Mouse (Mus musculus) liver, adult 2 months (tissue): ENCODE data around the gene Anxa2.

Experiments
- CTCF ChIP-seq: fragments of 200-500 bp; IDR thresholded peaks from 2 replicates; pipeline ENCODE4 v1.5.1; 2011; ENCODE audit warnings: low read depth, low read length, control low read depth
- POLR2A ChIP-seq: fragments of 200-500 bp; IDR thresholded peaks from 2 replicates; pipeline ENCODE4 v1.6.1; 2011; ENCODE audit warnings: low read length, control low read depth; ENCODE audit not compliant: insufficient read depth; ENCODE audit errors: extremely low read depth

GRCm38 (mm10) chr9:69464109-69464756 is 10.8 kb downstream of the Anxa2 start:
- TF ChIP-seq CTCF, result no peak
- TF ChIP-seq POLR2A, result no peak
